Mouse (Mus musculus) monocyte, adult 59 days (primary cell): ENCODE results near the gene Gm21680. TPM values are rescaled to one million over a fixed set of nuclear protein-coding genes. Genes with fewer than 3 reads are reported as not detected.

Experiments
- total RNA-seq, 2 experiments: library from RNA; stranded (reverse); gene quantifications; one replicate each; pipeline ENCODE4 v1.2.4; 2023

Gene Gm21680
- not detected for total RNA-seq

GRCm38 (mm10) chr5:25972563-25972962 lies at the start of gene Gm21680:
Gene Gm21680 (minus strand): TSS chr5:25972663.

GRCm38 (mm10) chr5:26004698-26005097 lies 32.2 kb upstream of the Gm21680 start, which contains the start of gene Gm1979:
Gene Gm1979 (minus strand): TSS chr5:26004798.

GRCm38 (mm10) chr5:25988550-25988949 lies 16.1 kb upstream of the Gm21680 start, which contains the start of gene Gm21698:
Gene Gm21698 (minus strand): TSS chr5:25988650.

GRCm38 (mm10) chr5:25954317-25954716 lies 18.1 kb downstream of the Gm21680 start, which contains the start of gene Gm21671:
Gene Gm21671 (minus strand): TSS chr5:25954417.

GRCm38 (mm10) chr5:25942281-25942680 lies 30.2 kb downstream of the Gm21680 start, which contains the start of gene Gm21663:
Gene Gm21663 (minus strand): TSS chr5:25942381.

Other genes with a start within 250 kb of the Gm21680 start
- gene Actr3b, start 212.7 kb downstream of the Gm21680 start, total RNA-seq = under 1 TPM; 0.70 to 0.79 TPM
- not detected for gene Gm21663, start 30.3 kb downstream of the Gm21680 start, total RNA-seq
- gene Gm21671, start 18.2 kb downstream of the Gm21680 start, total RNA-seq = not detected
- gene Gm21698, start 16.0 kb upstream of the Gm21680 start, total RNA-seq = not detected
- not detected for gene Gm1979, start 32.1 kb upstream of the Gm21680 start, total RNA-seq
- gene Gm5862, start 50.3 kb upstream of the Gm21680 start, total RNA-seq = not detected
- gene Speer4a, start 66.9 kb upstream of the Gm21680 start, total RNA-seq = not detected
- not detected for gene Gm7347, start 85.9 kb upstream of the Gm21680 start, total RNA-seq
- gene Gm10471, start 116.6 kb upstream of the Gm21680 start, total RNA-seq = not detected
- not detected for gene 5031410I06Rik, start 132.7 kb upstream of the Gm21680 start, total RNA-seq
- gene Gm10220, start 148.8 kb upstream of the Gm21680 start, total RNA-seq = not detected